Comparison of ENCODE assay signal across 29 mouse cellular contexts in the genomic region with DNA sequence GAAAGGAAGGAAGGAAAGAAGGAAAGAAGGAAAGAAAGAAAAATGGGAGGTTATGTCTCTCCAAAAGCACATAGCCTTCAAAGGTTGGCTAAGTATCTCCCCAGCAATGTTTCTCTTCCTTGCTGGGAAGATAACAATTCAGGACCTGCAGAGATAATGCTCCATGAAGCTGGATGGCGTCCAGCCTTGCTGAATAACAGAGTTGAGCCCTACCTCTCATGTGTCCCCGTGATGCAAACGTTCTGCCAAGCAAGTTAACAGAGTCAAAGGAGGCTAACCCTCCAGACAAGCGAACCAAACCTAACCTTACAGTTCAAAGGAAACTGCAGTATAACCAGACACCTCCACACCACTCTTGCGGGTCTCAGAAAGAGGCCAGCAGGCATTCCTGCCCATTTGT.
A peak's percentile ranks its signal among the peaks of the same experiment; 100 is the strongest.
DNase-seq lines count a peak whose midpoint lies in the region; ATAC-seq and TF ChIP-seq lines count a peak whose summit lies in the region.
"Had no signal": no experiment of that assay in that cellular context is flagged by ENCODE, and none has a peak within 500 bp of the region (broad histone marks: within the 10 kb centered on the region; RNA-seq: fewer than 3 reads in every experiment).

No protein-coding gene starts in this region.

- no peaks in the 10 kb centered on the region for H3K36me3 ChIP-seq in heart, postnatal 0 days (replicated peaks; ENCODE audit: control insufficient read depth, insufficient read depth, low read length)
- no peaks in the 10 kb centered on the region for H3K36me3 ChIP-seq in hindbrain, embryonic 14.5 days (replicated peaks; ENCODE audit: control insufficient read depth, insufficient read depth)
- H3K36me3 ChIP-seq: heart, embryonic 10.5 days; hindbrain, embryonic 10.5 days; kidney, embryonic 15.5 days; limb, embryonic 13.5 days; lung, embryonic 15.5 days; midbrain, embryonic 13.5 days; neural tube, embryonic 13.5 days; stomach, embryonic 15.5 days had no signal

- peak; percentile 33 for DNase-seq in adrenal gland, postnatal 10 days
- DNase-seq in adrenal gland, postnatal 14 days, result no peak
- peak; percentile 11 for DNase-seq in heart, postnatal 0 days (ENCODE audit: low spot score)
- no peak for DNase-seq in heart, adult 8-10 months (ENCODE audit: low spot score)
- DNase-seq in MEL-GATA-1-ER (ENCODE audit: extremely low read depth, low read depth), result peak; percentile 59
- no peak for DNase-seq in hindbrain, embryonic 14.5 days (ENCODE audit: low spot score)
- DNase-seq: cerebellum, adult 18-20 months; cerebellum, postnatal 10 days; gastrocnemius, postnatal 10 days; kidney, adult 18-20 months; kidney, postnatal 36 days; retina, postnatal 1 day; right cerebral cortex, postnatal 14 days; thymus, adult 18-20 months; thymus, postnatal 36 days had no signal

- TF ChIP-seq EP300 in heart, postnatal 0 days (IDR thresholded peaks at IDR 0.05; ENCODE audit: low read depth), result no peak

- no peaks in the 10 kb centered on the region for H3K4me1 ChIP-seq in heart, postnatal 0 days (ENCODE audit: control insufficient read depth, insufficient read depth)
- no peaks in the 10 kb centered on the region for H3K4me1 ChIP-seq in hindbrain, embryonic 14.5 days (replicated peaks; ENCODE audit: control insufficient read depth, insufficient read depth, low read length)
- H3K4me1 ChIP-seq: forebrain, embryonic 13.5 days; kidney, embryonic 15.5 days; lung, embryonic 15.5 days; midbrain, embryonic 13.5 days; stomach, embryonic 15.5 days had no signal

- no peaks in the 10 kb centered on the region for H3K9me3 ChIP-seq in heart, postnatal 0 days (replicated peaks; ENCODE audit: control insufficient read depth, low read length)
- no peaks in the 10 kb centered on the region for H3K9me3 ChIP-seq in hindbrain, embryonic 14.5 days (ENCODE audit: control insufficient read depth, low read length)
- H3K9me3 ChIP-seq: forebrain, embryonic 13.5 days; heart, embryonic 10.5 days; hindbrain, embryonic 10.5 days; kidney, embryonic 15.5 days; limb, embryonic 13.5 days; lung, embryonic 15.5 days; midbrain, embryonic 13.5 days; neural tube, embryonic 13.5 days; stomach, embryonic 15.5 days had no signal

- no peak overlapping the region for H3K27ac ChIP-seq in heart, postnatal 0 days (ENCODE audit: low read depth)
- H3K27ac ChIP-seq in hindbrain, embryonic 14.5 days, result no peak overlapping the region
- H3K27ac ChIP-seq: forebrain, embryonic 13.5 days; heart, embryonic 10.5 days; hindbrain, embryonic 10.5 days; kidney, embryonic 15.5 days; layer of hippocampus, adult 2 months; left cerebral cortex, adult 2 months; limb, embryonic 13.5 days; lung, embryonic 15.5 days; midbrain, embryonic 13.5 days; neural tube, embryonic 13.5 days; stomach, embryonic 15.5 days had no signal

- no peak overlapping the region for H3K4me3 ChIP-seq in heart, postnatal 0 days (ENCODE audit: low read depth, low read length)
- no peak overlapping the region for H3K4me3 ChIP-seq in hindbrain, embryonic 14.5 days (replicated peaks; ENCODE audit: low read length)
- H3K4me3 ChIP-seq: forebrain, embryonic 13.5 days; heart, embryonic 10.5 days; hindbrain, embryonic 10.5 days; kidney, embryonic 15.5 days; layer of hippocampus, adult 2 months; left cerebral cortex, adult 2 months; limb, embryonic 13.5 days; lung, embryonic 15.5 days; midbrain, embryonic 13.5 days; neural tube, embryonic 13.5 days; stomach, embryonic 15.5 days had no signal

- no peak overlapping the region for H3K9ac ChIP-seq in heart, postnatal 0 days (replicated peaks; ENCODE audit: low read depth, low read length)
- no peak overlapping the region for H3K9ac ChIP-seq in hindbrain, embryonic 14.5 days
- H3K9ac ChIP-seq: forebrain, embryonic 13.5 days; kidney, embryonic 15.5 days; limb, embryonic 13.5 days; lung, embryonic 15.5 days; midbrain, embryonic 13.5 days; neural tube, embryonic 13.5 days; stomach, embryonic 15.5 days had no signal

- no peaks in the 10 kb centered on the region for H3K27me3 ChIP-seq in heart, postnatal 0 days (ENCODE audit: control insufficient read depth, insufficient read depth, low read length)
- H3K27me3 ChIP-seq in hindbrain, embryonic 14.5 days (ENCODE audit: control insufficient read depth, insufficient read depth, low read length), result no peaks in the 10 kb centered on the region
- H3K27me3 ChIP-seq: forebrain, embryonic 13.5 days; kidney, embryonic 15.5 days; lung, embryonic 15.5 days; midbrain, embryonic 13.5 days; neural tube, embryonic 13.5 days; stomach, embryonic 15.5 days had no signal

- WGBS in heart, postnatal 0 days, result 18% methylated on average over 5 of the region's 5 CpGs
- 61% methylated on average over 5 of the region's 5 CpGs for WGBS in hindbrain, embryonic 14.5 days

- ATAC-seq in heart, postnatal 0 days (ENCODE audit: insufficient read depth, low read depth), result no peak
- ATAC-seq in megakaryocyte progenitor cell, adult 5-6 weeks (replicated peaks; ENCODE audit: poor library complexity), result peak; percentile 92
- ATAC-seq in hindbrain, embryonic 14.5 days (ENCODE audit: low FRiP score), result no peak
- ATAC-seq: forebrain, embryonic 13.5 days; hindbrain, embryonic 16.5 days; midbrain, embryonic 13.5 days had no signal

- no peak overlapping the region for H3K4me2 ChIP-seq in heart, postnatal 0 days (ENCODE audit: low read depth, low read length)
- H3K4me2 ChIP-seq in hindbrain, embryonic 14.5 days (replicated peaks), result no peak overlapping the region
- H3K4me2 ChIP-seq: forebrain, embryonic 13.5 days; kidney, embryonic 15.5 days; limb, embryonic 13.5 days; liver, embryonic 11.5 days; lung, embryonic 15.5 days; midbrain, embryonic 13.5 days; neural tube, embryonic 13.5 days; stomach, embryonic 15.5 days had no signal

- no peak for TF ChIP-seq CTCF in heart, postnatal 0 days (IDR thresholded peaks at IDR 0.05; ENCODE audit: low read depth)

Comparison
In these comparisons a context has a peak if more than half of its experiments do, and no peak if none do; other contexts are left out.
1. DNase-seq: peak in adrenal gland, postnatal 10 days (single experiment), heart, postnatal 0 days (single experiment) and MEL-GATA-1-ER (single experiment); none in adrenal gland, postnatal 14 days (single experiment), heart, adult 8-10 months (single experiment) and hindbrain, embryonic 14.5 days (single experiment).